Mouse (Mus musculus): ENCODE data around the gene Ppp1cc. TPM values are rescaled to one million over a fixed set of nuclear protein-coding genes. Genes with fewer than 3 reads are reported as not detected.
A peak's percentile ranks its signal among the peaks of the same experiment; 100 is the strongest.

The Ppp1cc gene
- total RNA-seq, 1 experiment, result 265 TPM

DNA sequence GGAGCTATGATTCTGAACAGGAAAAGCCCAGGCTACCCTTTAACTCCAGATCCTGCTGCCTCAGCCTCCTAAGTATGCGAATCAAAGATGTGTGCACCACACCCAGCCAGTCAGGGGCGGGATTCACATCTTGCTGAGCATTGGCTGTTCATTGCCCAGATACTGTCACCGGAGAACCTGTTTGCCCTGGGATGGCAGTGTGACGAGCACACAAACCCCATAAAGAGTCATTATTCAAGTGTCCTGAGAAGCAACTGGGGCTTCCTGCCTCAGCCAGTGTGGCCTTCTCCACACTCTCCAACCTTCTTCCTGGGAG lies 46.2 kb upstream of the Ppp1cc start:
- no peak for DNase-seq (ENCODE audit: low read depth, low spot score)
- Histone ChIP-seq H3K4me3 (ENCODE audit: insufficient read depth in 1 of 2, low read depth in 1 of 2, low read length in 2 of 2, poor library complexity in 1 of 2, severe bottlenecking in 1 of 2) (peak overlapping the region; percentile 5 to 45), H3K36me3 (ENCODE audit: control insufficient read depth, insufficient read depth, low read length, poor library complexity, severe bottlenecking) (no peaks in the 10 kb centered on the region), H3K9me3 (ENCODE audit: control insufficient read depth, insufficient read depth, low read depth, low read length) (no peaks in the 10 kb centered on the region), H3K4me1 (ENCODE audit: control insufficient read depth in 2 of 2, insufficient read depth in 2 of 2, low read length in 2 of 2, poor library complexity in 1 of 2) (peaks cover 0 to 13% of the 10 kb centered on the region in 2 experiments; a peak in 2 of 4 replicates), H3K27ac (ENCODE audit: insufficient read depth, low read depth, low read length, poor library complexity, severe bottlenecking) (no peak overlapping the region), H3K9ac (ENCODE audit: insufficient read depth, low read depth, low read length, poor library complexity, severe bottlenecking) (peak overlapping the region; percentile 45)
- TF ChIP-seq ZNF384 (IDR thresholded peaks at IDR 0.05; ENCODE audit: low read depth, low read length), result no peak
- no peak for TF ChIP-seq ZC3H11A (IDR thresholded peaks at IDR 0.05; ENCODE audit: borderline replicate concordance, low read depth, low read length)
- no peak for TF ChIP-seq MAFK (IDR thresholded peaks at IDR 0.05; ENCODE audit: insufficient read depth, low read depth, low read length)
- no peak for TF ChIP-seq HCFC1 (IDR thresholded peaks at IDR 0.05; ENCODE audit: borderline replicate concordance, insufficient read depth, low read length)
- TF ChIP-seq CHD2 (IDR thresholded peaks at IDR 0.05; ENCODE audit: low read depth, low read length), result no peak
- in situ Hi-C loops (cut with MboI; ENCODE audit: low sequenced_read_pairs in 2 of 2, unreplicated experiment in 2 of 2), result no loop called here

DNA sequence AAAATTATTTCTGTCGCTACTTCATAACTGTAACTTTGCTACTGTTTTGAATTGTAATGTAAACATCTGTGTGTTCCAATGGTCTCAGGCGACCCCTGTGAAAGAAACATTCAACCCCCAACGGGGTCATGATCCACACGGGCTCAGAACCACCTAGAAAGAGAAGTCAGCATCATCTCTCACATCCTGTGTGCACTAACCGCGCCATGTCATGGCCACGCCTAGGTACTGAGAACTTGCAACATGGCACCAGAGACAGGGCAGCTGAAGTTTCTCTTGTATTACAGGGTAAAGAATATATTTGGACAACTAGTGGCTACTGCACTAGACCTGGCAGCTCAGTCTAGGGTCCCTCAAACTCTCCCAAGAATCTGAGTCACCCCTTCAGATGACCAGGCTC lies 44.6 kb upstream of the Ppp1cc start:
- no peaks in the 10 kb centered on the region for H3K9me3 ChIP-seq (ENCODE audit: control insufficient read depth, insufficient read depth, low read depth, low read length)
- TF ChIP-seq CHD2 (IDR thresholded peaks at IDR 0.05; ENCODE audit: low read depth, low read length), result no peak
- no peak for TF ChIP-seq MAFK (IDR thresholded peaks at IDR 0.05; ENCODE audit: insufficient read depth, low read depth, low read length)
- TF ChIP-seq ZC3H11A (IDR thresholded peaks at IDR 0.05; ENCODE audit: borderline replicate concordance, low read depth, low read length), result no peak
- TF ChIP-seq HCFC1 (IDR thresholded peaks at IDR 0.05; ENCODE audit: borderline replicate concordance, insufficient read depth, low read length), result no peak
- TF ChIP-seq ZNF384 (IDR thresholded peaks at IDR 0.05; ENCODE audit: low read depth, low read length), result no peak
- no peak for DNase-seq (ENCODE audit: low read depth, low spot score)
- H3K27ac ChIP-seq (ENCODE audit: insufficient read depth, low read depth, low read length, poor library complexity, severe bottlenecking), result no peak overlapping the region
- peaks cover 0 to 13% of the 10 kb centered on the region in 2 experiments; a peak in 2 of 4 replicates for H3K4me1 ChIP-seq (ENCODE audit: control insufficient read depth in 2 of 2, insufficient read depth in 2 of 2, low read length in 2 of 2, poor library complexity in 1 of 2)
- in situ Hi-C loops (cut with MboI; ENCODE audit: low sequenced_read_pairs in 2 of 2, unreplicated experiment in 2 of 2), result no loop called here
- no peak overlapping the region for H3K4me3 ChIP-seq (ENCODE audit: insufficient read depth in 1 of 2, low read depth in 1 of 2, low read length in 2 of 2, poor library complexity in 1 of 2, severe bottlenecking in 1 of 2)
- H3K9ac ChIP-seq (ENCODE audit: insufficient read depth, low read depth, low read length, poor library complexity, severe bottlenecking), result no peak overlapping the region
- no peaks in the 10 kb centered on the region for H3K36me3 ChIP-seq (ENCODE audit: control insufficient read depth, insufficient read depth, low read length, poor library complexity, severe bottlenecking)

- H3K4me3 ChIP-seq (ENCODE audit: insufficient read depth in 1 of 2, low read depth in 1 of 2, low read length in 2 of 2, poor library complexity in 1 of 2, severe bottlenecking in 1 of 2), result no peak overlapping the region
- in situ Hi-C loops (cut with MboI; ENCODE audit: low sequenced_read_pairs in 2 of 2, unreplicated experiment in 2 of 2), result no loop called here
- H3K36me3 ChIP-seq (ENCODE audit: control insufficient read depth, insufficient read depth, low read length, poor library complexity, severe bottlenecking), result no peaks in the 10 kb centered on the region
- H3K4me1 ChIP-seq (ENCODE audit: control insufficient read depth in 2 of 2, insufficient read depth in 2 of 2, low read length in 2 of 2, poor library complexity in 1 of 2), result peaks cover 0 to 13% of the 10 kb centered on the region in 2 experiments; a peak in 2 of 4 replicates
- no peak overlapping the region for H3K27ac ChIP-seq (ENCODE audit: insufficient read depth, low read depth, low read length, poor library complexity, severe bottlenecking)
- peak; percentile 53 for DNase-seq (ENCODE audit: low read depth, low spot score)
- TF ChIP-seq HCFC1 (IDR thresholded peaks at IDR 0.05; ENCODE audit: borderline replicate concordance, insufficient read depth, low read length), result no peak
- TF ChIP-seq CHD2 (IDR thresholded peaks at IDR 0.05; ENCODE audit: low read depth, low read length), result no peak
- no peak for TF ChIP-seq MAFK (IDR thresholded peaks at IDR 0.05; ENCODE audit: insufficient read depth, low read depth, low read length)
- TF ChIP-seq ZC3H11A (IDR thresholded peaks at IDR 0.05; ENCODE audit: borderline replicate concordance, low read depth, low read length), result no peak
- TF ChIP-seq ZNF384 (IDR thresholded peaks at IDR 0.05; ENCODE audit: low read depth, low read length), result no peak
- H3K9ac ChIP-seq (ENCODE audit: insufficient read depth, low read depth, low read length, poor library complexity, severe bottlenecking), result no peak overlapping the region
- H3K9me3 ChIP-seq (ENCODE audit: control insufficient read depth, insufficient read depth, low read depth, low read length), result no peaks in the 10 kb centered on the region
These were observed 43.9 kb upstream of the Ppp1cc start for GRCm38 (mm10) chr5:122114176-122114575.

GRCm38 (mm10) chr5:122115266-122115763 lies 42.8 kb upstream of the Ppp1cc start:
- H3K27ac ChIP-seq (ENCODE audit: insufficient read depth, low read depth, low read length, poor library complexity, severe bottlenecking), result no peak overlapping the region
- peaks cover 0 to 13% of the 10 kb centered on the region in 2 experiments; a peak in 2 of 4 replicates for H3K4me1 ChIP-seq (ENCODE audit: control insufficient read depth in 2 of 2, insufficient read depth in 2 of 2, low read length in 2 of 2, poor library complexity in 1 of 2)
- no peaks in the 10 kb centered on the region for H3K9me3 ChIP-seq (ENCODE audit: control insufficient read depth, insufficient read depth, low read depth, low read length)
- no peak overlapping the region for H3K4me3 ChIP-seq (ENCODE audit: insufficient read depth in 1 of 2, low read depth in 1 of 2, low read length in 2 of 2, poor library complexity in 1 of 2, severe bottlenecking in 1 of 2)
- TF ChIP-seq HCFC1 (IDR thresholded peaks at IDR 0.05; ENCODE audit: borderline replicate concordance, insufficient read depth, low read length) (no peak), CHD2 (IDR thresholded peaks at IDR 0.05; ENCODE audit: low read depth, low read length) (no peak), ZC3H11A (IDR thresholded peaks at IDR 0.05; ENCODE audit: borderline replicate concordance, low read depth, low read length) (no peak), MAFK (IDR thresholded peaks at IDR 0.05; ENCODE audit: insufficient read depth, low read depth, low read length) (no peak), ZNF384 (IDR thresholded peaks at IDR 0.05; ENCODE audit: low read depth, low read length) (no peak)
- in situ Hi-C loops (cut with MboI; ENCODE audit: low sequenced_read_pairs in 2 of 2, unreplicated experiment in 2 of 2), result no loop called here
- H3K36me3 ChIP-seq (ENCODE audit: control insufficient read depth, insufficient read depth, low read length, poor library complexity, severe bottlenecking), result no peaks in the 10 kb centered on the region
- DNase-seq (ENCODE audit: low read depth, low spot score), result no peak
- no peak overlapping the region for H3K9ac ChIP-seq (ENCODE audit: insufficient read depth, low read depth, low read length, poor library complexity, severe bottlenecking)
